Mouse (Mus musculus): ENCODE data around the gene Art4.

DNA sequence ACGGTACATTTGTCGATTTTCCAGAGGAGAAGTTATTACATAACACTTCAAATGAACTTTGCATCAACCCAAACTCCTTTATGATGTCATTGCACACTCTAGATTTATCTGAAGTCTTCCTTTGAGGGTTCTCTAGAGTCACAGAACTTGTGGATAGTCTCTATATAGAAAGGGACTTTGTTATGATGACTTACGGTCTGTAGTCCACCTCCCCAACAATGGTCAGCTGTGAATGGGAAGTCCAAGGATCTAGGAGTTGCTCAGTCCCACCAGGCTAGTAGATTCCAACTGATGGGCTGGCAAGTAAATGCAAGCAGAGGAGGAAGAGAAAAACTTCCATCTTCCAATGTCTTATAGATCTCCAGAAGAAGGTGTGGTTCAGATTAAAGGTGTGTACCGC is 28.9 kb downstream of the Art4 start:
- TF ChIP-seq CTCF (IDR thresholded peaks at IDR 0.05; ENCODE audit: low read depth, low read length), result no peak
- TF ChIP-seq POLR2A (IDR thresholded peaks at IDR 0.05; ENCODE audit: insufficient read depth, low read length), result no peak
- TF ChIP-seq EP300 (IDR thresholded peaks at IDR 0.05; ENCODE audit: insufficient read depth, low read depth, low read length), result no peak
